Mouse (Mus musculus): Measurements from ENCODE around the gene Ankrd34a.

Ankrd34a gene

DNA sequence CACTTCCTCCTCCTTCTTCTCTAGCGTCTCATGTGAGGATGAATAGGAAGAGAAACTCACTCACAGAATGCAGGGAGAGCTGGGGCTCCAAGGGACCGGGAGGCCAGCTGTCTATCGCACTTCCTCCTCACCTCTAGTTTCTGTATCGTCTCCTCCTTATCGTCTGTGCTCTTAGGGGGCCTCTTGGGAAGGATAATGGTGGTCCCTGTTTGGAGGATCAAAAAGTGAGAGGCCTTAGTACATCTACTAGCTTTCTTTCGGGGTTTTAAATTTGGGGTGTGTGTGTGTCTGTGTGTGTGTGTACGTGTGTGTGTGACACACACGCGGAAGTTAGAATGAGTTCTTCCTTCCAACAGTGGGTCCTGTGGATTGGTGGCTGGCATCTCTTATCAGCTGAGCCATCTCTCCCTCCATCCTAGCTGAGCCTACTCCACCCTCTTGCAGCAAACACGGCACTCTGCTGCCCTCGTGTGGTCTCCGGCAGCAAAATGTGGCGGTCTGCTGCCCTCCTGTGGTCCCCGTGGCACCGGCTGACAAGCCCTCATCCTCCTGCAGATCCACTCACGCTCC lies 16.5 kb upstream of the Ankrd34a start:
- H3K4me1 ChIP-seq (replicated peaks; ENCODE audit: low read depth, low read length): peaks cover 77% of the 10 kb centered on the region
- H3K27me3 ChIP-seq (ENCODE audit: insufficient read depth, low read length): no peaks in the 10 kb centered on the region
- H3K9me3 ChIP-seq (ENCODE audit: low read length): no peaks in the 10 kb centered on the region
- peaks cover 30% of the 10 kb centered on the region for H3K36me3 ChIP-seq (ENCODE audit: insufficient read depth, low read length)
- peak overlapping the region; percentile 37; the same call in 1 of the 2 replicates for H3K4me3 ChIP-seq (replicated peaks; ENCODE audit: low read length)
- TF ChIP-seq CTCF (conservative IDR thresholded peaks at IDR 0.05; ENCODE audit: low read length): peak; percentile 89
- TF ChIP-seq NANOG (IDR thresholded peaks at IDR 0.05; ENCODE audit: borderline replicate concordance, low read length): no peak

DNA sequence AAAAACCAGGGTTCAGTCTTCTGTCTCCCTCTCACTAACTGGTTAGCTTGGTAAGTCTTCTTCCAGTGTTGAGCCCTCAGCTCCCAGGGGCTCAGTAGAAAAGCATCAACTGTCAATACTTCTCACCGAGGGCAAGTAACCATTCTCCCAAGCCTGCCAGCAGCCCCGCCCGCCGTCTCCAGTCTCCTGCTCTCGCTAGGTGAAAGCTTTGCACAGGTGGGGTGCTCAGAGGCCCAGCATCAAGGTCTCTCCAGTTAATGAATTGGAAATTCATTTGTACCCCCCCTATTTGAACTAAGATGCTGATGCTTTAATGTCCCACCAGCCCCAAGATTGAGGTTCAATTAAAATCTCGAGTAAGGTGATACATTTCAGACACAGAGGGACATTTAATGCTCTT lies 15.3 kb upstream of the Ankrd34a start:
- no peaks in the 10 kb centered on the region for H3K9me3 ChIP-seq (ENCODE audit: low read length)
- H3K36me3 ChIP-seq (ENCODE audit: insufficient read depth, low read length): peaks cover 30% of the 10 kb centered on the region
- no peaks in the 10 kb centered on the region for H3K27me3 ChIP-seq (ENCODE audit: insufficient read depth, low read length)
- peaks cover 71% of the 10 kb centered on the region for H3K4me1 ChIP-seq (replicated peaks; ENCODE audit: low read depth, low read length)
- TF ChIP-seq POU5F1 (IDR thresholded peaks at IDR 0.05; ENCODE audit: borderline replicate concordance, low read length) (no peak), CTCF (conservative IDR thresholded peaks at IDR 0.05; ENCODE audit: low read length) (no peak)
- H3K4me3 ChIP-seq (replicated peaks; ENCODE audit: low read length): 0 out of 2 replicates have a peak overlapping the region, but pooled peaks have one; percentile 15

DNA sequence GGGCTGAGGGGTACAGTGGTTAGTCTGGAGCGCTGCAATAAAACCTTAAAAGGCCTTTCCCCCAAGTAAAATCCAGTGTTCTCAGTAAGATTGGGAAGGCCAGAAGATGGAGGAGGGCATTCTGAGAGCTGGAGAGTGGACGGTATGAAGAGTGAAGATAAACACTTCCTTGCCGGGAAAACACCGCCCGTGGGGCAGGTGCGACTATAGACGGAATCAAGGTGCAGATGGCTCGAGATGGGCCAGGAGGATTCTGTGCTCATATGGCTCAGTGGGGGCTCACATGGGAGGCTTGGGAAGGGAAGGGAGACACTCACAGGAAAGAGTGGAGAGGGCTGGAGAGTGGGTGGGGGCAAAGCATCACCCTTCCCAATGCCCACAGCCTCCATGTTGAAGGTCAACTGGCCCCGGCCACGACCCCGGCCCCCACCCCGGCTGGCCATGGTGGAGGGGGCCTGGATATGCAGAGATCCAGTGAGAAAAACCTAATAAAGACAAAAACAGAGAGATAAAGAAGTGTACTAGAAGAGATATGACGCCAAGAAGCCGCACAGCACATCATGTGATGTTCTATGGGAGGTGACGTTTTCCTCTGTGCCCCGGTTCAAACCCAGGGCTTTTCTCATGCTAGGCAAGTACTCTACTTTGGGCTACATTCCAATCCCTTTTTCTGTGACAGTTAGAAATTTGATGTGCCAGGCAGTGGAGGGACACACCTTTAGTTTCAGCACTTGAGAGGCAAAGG lies 14.5 kb upstream of the Ankrd34a start:
- Histone ChIP-seq H3K36me3 (ENCODE audit: insufficient read depth, low read length) (peaks cover 33% of the 10 kb centered on the region), H3K4me3 (replicated peaks; ENCODE audit: low read length) (peak overlapping the region; percentile 15; the same call in 1 of the 2 replicates), H3K27me3 (ENCODE audit: insufficient read depth, low read length) (no peaks in the 10 kb centered on the region), H3K9me3 (ENCODE audit: low read length) (no peaks in the 10 kb centered on the region), H3K4me1 (replicated peaks; ENCODE audit: low read depth, low read length) (peaks cover 75% of the 10 kb centered on the region)
- TF ChIP-seq NANOG (IDR thresholded peaks at IDR 0.05; ENCODE audit: borderline replicate concordance, low read length) (no peak), POU5F1 (IDR thresholded peaks at IDR 0.05; ENCODE audit: borderline replicate concordance, low read length) (no peak), CTCF (conservative IDR thresholded peaks at IDR 0.05; ENCODE audit: low read length) (no peak)

DNA sequence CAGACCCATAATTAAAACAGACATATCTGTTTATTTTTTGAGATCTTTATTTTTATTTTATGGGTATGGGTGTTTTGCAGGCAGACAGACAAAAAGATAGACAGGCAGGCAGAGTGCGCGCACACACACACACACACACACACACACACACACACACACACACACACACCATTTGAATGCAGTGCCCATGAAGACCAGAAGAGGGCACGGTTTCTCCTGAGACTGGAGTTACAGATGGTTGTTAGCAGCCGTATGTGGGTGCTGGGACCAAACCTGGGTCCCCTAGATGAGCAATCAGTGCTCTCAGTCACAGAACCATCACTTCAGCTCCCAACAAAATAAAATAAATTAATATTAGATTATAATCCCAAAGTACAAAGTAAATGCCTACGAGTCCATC lies 13.1 kb upstream of the Ankrd34a start:
- Histone ChIP-seq H3K4me1 (replicated peaks; ENCODE audit: low read depth, low read length) (peaks cover 63% of the 10 kb centered on the region), H3K27me3 (ENCODE audit: insufficient read depth, low read length) (no peaks in the 10 kb centered on the region), H3K9me3 (ENCODE audit: low read length) (peaks cover 4% of the 10 kb centered on the region), H3K4me3 (replicated peaks; ENCODE audit: low read length) (no peak overlapping the region), H3K36me3 (ENCODE audit: insufficient read depth, low read length) (peaks cover 37% of the 10 kb centered on the region)
- TF ChIP-seq NANOG (IDR thresholded peaks at IDR 0.05; ENCODE audit: borderline replicate concordance, low read length): no peak
- TF ChIP-seq CTCF (conservative IDR thresholded peaks at IDR 0.05; ENCODE audit: low read length): no peak
- TF ChIP-seq POU5F1 (IDR thresholded peaks at IDR 0.05; ENCODE audit: borderline replicate concordance, low read length): no peak

DNA sequence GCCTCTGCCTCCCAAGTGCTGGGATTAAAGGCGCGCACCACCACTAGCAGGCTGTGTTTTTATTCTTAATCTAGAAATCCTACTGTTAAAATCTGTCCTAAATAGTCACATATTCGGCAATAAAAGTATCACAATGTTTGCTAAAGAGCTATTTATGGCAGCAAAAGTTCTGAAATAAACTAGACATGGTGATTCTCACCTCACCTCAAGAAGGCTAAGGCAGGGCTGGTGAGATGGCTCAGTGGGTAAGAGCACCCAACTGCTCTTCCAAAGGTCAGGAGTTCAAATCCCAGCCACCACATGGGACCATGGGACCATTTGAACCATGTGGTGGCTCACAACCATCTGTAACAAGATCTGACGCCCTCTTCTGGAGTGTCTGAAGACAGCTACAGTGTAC lies 5.8 kb upstream of the Ankrd34a start:
- Histone ChIP-seq H3K9me3 (ENCODE audit: low read length) (peaks cover 4% of the 10 kb centered on the region), H3K27me3 (ENCODE audit: insufficient read depth, low read length) (peaks cover 3% of the 10 kb centered on the region), H3K4me3 (replicated peaks; ENCODE audit: low read length) (no peak overlapping the region), H3K4me1 (replicated peaks; ENCODE audit: low read depth, low read length) (peaks cover 69% of the 10 kb centered on the region), H3K36me3 (ENCODE audit: insufficient read depth, low read length) (peaks cover 15% of the 10 kb centered on the region)
- TF ChIP-seq POU5F1 (IDR thresholded peaks at IDR 0.05; ENCODE audit: borderline replicate concordance, low read length) (no peak), CTCF (conservative IDR thresholded peaks at IDR 0.05; ENCODE audit: low read length) (no peak), NANOG (IDR thresholded peaks at IDR 0.05; ENCODE audit: borderline replicate concordance, low read length) (no peak)

DNA sequence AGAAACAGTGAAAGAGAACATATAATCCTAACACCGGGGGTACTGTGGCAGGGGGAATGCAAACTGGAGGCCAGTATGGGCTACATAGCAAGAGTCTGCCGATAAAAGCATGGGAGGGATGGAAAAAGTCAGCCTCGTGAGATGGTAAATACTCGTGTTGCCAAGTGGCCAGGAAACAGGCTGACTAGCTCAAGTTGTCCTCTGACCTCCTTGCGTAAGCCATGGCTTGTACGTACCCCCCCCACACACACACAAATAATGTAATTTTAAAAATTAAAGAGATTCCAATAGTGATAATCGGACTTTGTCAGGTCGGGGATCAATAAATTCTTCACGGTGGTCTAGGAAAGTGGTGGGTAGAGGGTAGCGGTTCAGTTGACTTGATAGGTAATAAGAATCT lies 3.1 kb upstream of the Ankrd34a start:
- Histone ChIP-seq H3K36me3 (ENCODE audit: insufficient read depth, low read length) (peaks cover 8% of the 10 kb centered on the region), H3K27me3 (ENCODE audit: insufficient read depth, low read length) (peaks cover 30% of the 10 kb centered on the region), H3K4me1 (replicated peaks; ENCODE audit: low read depth, low read length) (peaks cover 81% of the 10 kb centered on the region), H3K9me3 (ENCODE audit: low read length) (no peaks in the 10 kb centered on the region), H3K4me3 (replicated peaks; ENCODE audit: low read length) (peak overlapping the region; percentile 86)
- no peak for TF ChIP-seq POU5F1 (IDR thresholded peaks at IDR 0.05; ENCODE audit: borderline replicate concordance, low read length)

DNA sequence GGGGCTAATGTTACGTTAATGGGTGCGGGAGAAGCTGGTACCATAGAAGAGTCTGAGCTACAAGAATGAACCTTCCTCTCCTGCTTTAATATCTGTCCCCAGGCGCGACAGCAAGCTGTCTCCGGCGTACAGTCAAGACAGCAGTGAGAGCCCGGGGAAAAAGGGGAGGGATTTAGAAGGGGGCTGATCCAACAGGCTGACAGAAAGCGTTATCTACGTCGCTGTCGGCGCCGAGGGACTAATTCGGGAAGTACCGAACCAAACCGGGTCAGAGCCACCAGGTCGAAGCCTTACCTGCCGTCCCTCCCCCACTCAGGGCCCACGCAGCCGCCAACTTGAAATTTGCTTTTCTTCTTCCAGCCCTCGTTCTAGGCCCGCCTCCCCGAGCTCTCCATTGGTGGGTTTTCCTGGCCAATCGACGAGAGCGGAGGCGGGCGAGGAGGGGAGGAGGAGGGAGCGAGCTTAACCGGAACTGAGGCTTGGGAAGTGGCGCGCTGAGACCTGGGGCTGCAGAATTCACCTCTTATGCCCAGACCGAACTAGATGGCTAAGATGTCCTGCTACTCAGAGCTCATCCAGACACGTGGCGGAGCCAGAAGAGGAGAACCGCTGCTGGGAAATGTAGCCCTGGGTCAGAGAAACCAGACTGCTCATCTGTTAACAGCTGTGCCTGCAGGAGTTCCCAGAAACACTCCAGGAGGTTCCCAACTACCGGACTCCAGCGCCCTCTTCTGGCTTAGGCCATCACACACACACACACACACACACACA lies 2.5 kb upstream of the Ankrd34a start, which contains the start of gene Polr3gl:
Gene Polr3gl, minus strand, starts transcription at position 392 of the 771 bp plus-strand sequence.
- Histone ChIP-seq H3K9me3 (ENCODE audit: low read length) (no peaks in the 10 kb centered on the region), H3K27me3 (ENCODE audit: insufficient read depth, low read length) (peaks cover 36% of the 10 kb centered on the region), H3K4me3 (replicated peaks; ENCODE audit: low read length) (peak within 1 kb of the TSS; percentile 86), H3K4me1 (replicated peaks; ENCODE audit: low read depth, low read length) (peaks cover 82% of the 10 kb centered on the region), H3K36me3 (ENCODE audit: insufficient read depth, low read length) (peaks cover 8% of the 10 kb centered on the region)
- no peak for TF ChIP-seq POU5F1 (IDR thresholded peaks at IDR 0.05; ENCODE audit: borderline replicate concordance, low read length)
- no peak for TF ChIP-seq NANOG (IDR thresholded peaks at IDR 0.05; ENCODE audit: borderline replicate concordance, low read length)
- no peak for TF ChIP-seq CTCF (conservative IDR thresholded peaks at IDR 0.05; ENCODE audit: low read length)

DNA sequence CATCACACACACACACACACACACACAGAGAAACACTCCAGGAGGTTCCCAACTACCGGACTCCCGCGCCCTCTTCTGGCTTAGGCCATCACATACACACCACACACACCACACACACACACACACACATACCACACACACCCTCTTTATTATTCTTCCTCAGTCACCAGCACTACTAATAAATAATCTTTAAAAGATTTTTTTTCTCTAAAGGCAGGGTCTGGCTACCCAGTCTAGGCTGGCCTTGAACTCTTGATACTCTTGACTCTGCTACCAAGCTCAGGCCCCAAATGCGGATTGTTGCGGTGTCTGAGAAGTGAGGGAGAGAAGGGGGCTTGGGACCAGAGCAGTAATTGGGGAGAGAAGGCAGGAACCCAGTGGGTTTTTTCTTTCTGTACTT lies 1.6 kb upstream of the Ankrd34a start:
- Histone ChIP-seq H3K4me1 (replicated peaks; ENCODE audit: low read depth, low read length) (peaks cover 84% of the 10 kb centered on the region), H3K36me3 (ENCODE audit: insufficient read depth, low read length) (peaks cover 3% of the 10 kb centered on the region), H3K9me3 (ENCODE audit: low read length) (no peaks in the 10 kb centered on the region), H3K27me3 (ENCODE audit: insufficient read depth, low read length) (peaks cover 42% of the 10 kb centered on the region), H3K4me3 (replicated peaks; ENCODE audit: low read length) (no peak overlapping the region)
- no peak for TF ChIP-seq NANOG (IDR thresholded peaks at IDR 0.05; ENCODE audit: borderline replicate concordance, low read length)
- no peak for TF ChIP-seq POU5F1 (IDR thresholded peaks at IDR 0.05; ENCODE audit: borderline replicate concordance, low read length)
- TF ChIP-seq CTCF (conservative IDR thresholded peaks at IDR 0.05; ENCODE audit: low read length): no peak

All from E14TG2a.4 (cell line).